Mouse (Mus musculus): ENCODE data around the gene Pcca. TPM values are rescaled to one million over a fixed set of nuclear protein-coding genes. Genes with fewer than 3 reads are reported as not detected.

Pcca gene
- total and polyA plus RNA-seq, 2 experiments from 2014 or later, result 13.4 to 39.1 TPM

DNA sequence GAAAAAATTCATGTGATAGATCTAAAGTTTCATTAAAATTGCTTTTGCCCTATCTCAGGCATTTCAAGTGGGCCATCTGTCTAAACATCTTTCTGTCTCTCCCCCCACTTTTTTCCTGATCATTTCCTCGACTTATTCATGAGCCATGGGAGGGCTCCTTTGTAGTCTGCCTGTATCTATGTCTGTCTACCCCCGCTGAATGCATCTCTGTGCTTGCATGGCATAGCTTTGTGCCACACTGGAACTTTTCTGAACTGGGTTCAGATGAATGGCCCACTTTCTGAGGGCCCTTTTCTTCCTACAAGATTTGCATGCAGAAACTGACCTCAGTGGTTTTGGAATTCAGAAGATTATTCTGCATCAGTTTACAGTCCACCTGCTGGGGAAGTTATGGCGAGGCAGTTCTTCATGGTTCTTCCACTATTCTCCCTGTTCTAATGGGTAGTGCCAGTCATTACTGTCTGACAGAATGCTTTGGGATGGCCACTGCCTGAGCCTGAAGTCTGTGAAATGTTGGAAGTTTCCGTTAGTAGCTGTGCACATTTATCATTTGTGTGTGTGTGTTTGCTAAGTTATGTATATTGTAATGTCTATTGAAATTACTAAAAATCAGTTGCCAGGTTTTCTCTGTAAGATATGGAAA, 195.4 kb downstream of the Pcca start:
- Histone ChIP-seq H3K27ac (0 out of 2 replicates have a peak overlapping the region, but pooled peaks have one; percentile 41), H3K36me3 (ENCODE audit: insufficient read depth, low read length) (no peaks in the 10 kb centered on the region), H3K9ac (replicated peaks; ENCODE audit: low read length) (no peak overlapping the region), H3K27me3 (ENCODE audit: insufficient read depth, low read length) (no peaks in the 10 kb centered on the region), H3K4me3 (ENCODE audit: low read length) (no peak overlapping the region), H3K4me1 (ENCODE audit: insufficient read depth, low read length) (no peaks in the 10 kb centered on the region; the same call in 1 of the 2 replicates), H3K4me2 (ENCODE audit: low read depth, low read length) (no peak overlapping the region), H3K9me3 (ENCODE audit: low read length) (no peaks in the 10 kb centered on the region)
- 35% methylated on average over 4 of the region's 4 CpGs for WGBS
- ATAC-seq (peak; percentile 61; the same call in 1 of the 2 replicates), DNase-seq (ENCODE audit: low spot score) (peak; percentile 4)
- no peak for TF ChIP-seq CTCF (IDR thresholded peaks at IDR 0.05; ENCODE audit: low read depth)

DNA sequence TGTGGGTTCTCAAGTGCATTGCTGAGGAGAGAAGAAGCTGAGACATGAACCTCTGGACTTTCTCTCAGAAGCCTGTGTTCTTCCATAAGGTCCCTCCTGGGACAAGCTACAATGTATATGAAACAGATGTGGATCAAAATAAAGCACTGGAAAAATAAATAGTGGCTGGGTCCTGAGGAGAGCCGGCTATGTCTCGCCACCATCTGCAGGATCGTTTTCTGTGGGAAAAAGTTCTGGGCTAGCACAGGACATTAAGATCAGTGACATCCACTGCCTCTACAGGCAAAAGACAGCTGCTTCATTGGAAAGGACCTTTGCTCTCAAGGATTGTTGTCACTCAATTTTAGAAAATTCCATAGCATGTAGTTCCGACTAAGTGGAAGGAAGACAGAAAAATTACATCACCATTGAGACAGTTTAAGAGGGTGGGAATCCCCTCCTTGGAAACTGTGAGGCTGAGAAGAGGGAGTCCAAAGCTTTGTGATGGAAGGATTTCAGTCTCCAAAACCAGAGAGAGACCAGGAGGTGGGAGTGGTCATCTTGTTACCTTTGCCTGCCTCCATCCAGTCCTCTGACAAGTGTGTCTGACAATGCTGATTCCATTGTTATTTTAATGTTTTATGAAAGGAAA, 196.9 kb downstream of the Pcca start:
- Histone ChIP-seq H3K27me3 (ENCODE audit: insufficient read depth, low read length) (no peaks in the 10 kb centered on the region), H3K4me1 (ENCODE audit: insufficient read depth, low read length) (no peaks in the 10 kb centered on the region; the same call in 1 of the 2 replicates), H3K36me3 (ENCODE audit: insufficient read depth, low read length) (no peaks in the 10 kb centered on the region), H3K4me3 (ENCODE audit: low read length) (no peak overlapping the region), H3K4me2 (ENCODE audit: low read depth, low read length) (no peak overlapping the region), H3K27ac (no peak overlapping the region), H3K9ac (replicated peaks; ENCODE audit: low read length) (no peak overlapping the region), H3K9me3 (ENCODE audit: low read length) (no peaks in the 10 kb centered on the region)
- no peak for ATAC-seq
- WGBS, result 81% methylated on average over 4 of the region's 4 CpGs
- DNase-seq (ENCODE audit: low spot score), result no peak
- no peak for TF ChIP-seq CTCF (IDR thresholded peaks at IDR 0.05; ENCODE audit: low read depth)

DNA sequence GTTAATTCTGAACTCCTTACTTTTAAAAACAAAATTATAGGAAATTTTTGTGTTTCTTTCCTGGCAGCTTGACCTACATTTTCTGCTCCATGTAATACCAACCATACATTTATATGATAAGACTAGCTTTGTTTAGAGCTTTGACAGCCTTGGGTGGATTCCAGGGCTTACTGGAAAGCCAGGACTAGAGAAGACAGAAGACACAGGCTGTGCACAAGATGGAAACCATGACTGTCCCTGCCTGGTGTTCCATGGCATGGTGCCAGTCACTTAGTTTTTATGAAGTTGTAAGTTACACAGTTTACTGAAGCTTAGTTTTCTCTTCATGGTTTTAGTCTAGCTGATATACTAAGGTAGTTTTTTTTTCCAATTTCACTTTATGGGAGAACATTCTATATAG, 202.7 kb downstream of the Pcca start:
- no peak overlapping the region for H3K27ac ChIP-seq
- DNase-seq (ENCODE audit: low spot score), result peak; percentile 36

DNA sequence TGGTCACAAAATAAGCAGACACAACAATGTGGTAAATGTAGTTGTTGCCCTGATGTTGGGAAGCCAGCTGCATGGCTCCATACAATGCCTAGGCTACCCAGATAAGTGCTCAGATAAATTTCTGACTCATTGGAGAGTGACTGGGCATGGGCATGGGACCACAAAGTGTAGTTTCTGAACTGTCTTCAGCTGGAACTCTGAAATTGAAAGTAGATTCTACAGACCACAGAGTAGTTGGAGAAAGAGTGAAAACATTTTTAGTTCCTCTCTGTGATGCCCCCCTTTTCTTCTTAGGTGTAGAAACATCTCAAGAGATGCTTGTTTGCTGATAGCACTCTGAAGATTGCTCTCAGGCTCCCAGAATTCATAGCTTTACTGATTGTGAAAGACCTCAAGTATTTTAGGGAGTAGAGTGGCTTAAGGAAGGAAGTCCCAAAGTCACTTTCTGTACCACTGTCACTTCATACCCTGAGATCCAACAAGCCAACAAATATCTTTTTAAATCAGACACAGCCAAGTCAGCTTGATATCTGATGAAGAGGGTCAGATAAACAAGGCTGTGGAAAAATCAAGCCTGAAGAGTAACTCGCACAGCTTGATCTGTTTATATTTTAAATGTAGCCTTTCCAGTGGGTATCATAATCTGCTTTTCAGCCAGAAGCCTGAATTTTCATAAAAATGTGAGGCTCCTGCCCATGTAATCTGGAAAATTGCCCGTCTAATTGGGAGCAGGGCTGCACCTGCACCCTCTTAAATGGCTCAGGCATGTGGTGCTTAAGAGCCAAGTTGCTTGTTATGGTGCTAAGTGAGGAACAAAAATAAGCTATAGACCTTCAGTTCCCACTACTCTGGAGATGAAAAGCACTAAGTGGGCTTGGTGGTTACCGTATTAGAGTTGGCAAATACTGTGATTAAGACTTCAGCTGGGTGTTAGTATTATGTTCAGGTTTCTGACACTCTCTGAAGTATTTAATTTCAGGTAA, 214.0 kb downstream of the Pcca start:
- H3K27ac ChIP-seq, result no peak overlapping the region
- H3K9ac ChIP-seq (replicated peaks; ENCODE audit: low read length), result no peak overlapping the region
- H3K9me3 ChIP-seq (ENCODE audit: low read length), result no peaks in the 10 kb centered on the region
- no peak overlapping the region for H3K4me3 ChIP-seq (ENCODE audit: low read length)
- 64% methylated on average over 3 of the region's 3 CpGs for WGBS
- no peak for ATAC-seq
- H3K4me2 ChIP-seq (ENCODE audit: low read depth, low read length), result no peak overlapping the region
- H3K36me3 ChIP-seq (ENCODE audit: insufficient read depth, low read length), result no peaks in the 10 kb centered on the region
- no peak for TF ChIP-seq CTCF (IDR thresholded peaks at IDR 0.05; ENCODE audit: low read depth)
- H3K27me3 ChIP-seq (ENCODE audit: insufficient read depth, low read length), result no peaks in the 10 kb centered on the region
- DNase-seq (ENCODE audit: low spot score), result no peak
- no peaks in the 10 kb centered on the region for H3K4me1 ChIP-seq (ENCODE audit: insufficient read depth, low read length)

More for the DNA sequence above, 202.7 kb downstream of the Pcca start:
- no peaks in the 10 kb centered on the region for H3K9me3 ChIP-seq (ENCODE audit: low read length)
- TF ChIP-seq CTCF (IDR thresholded peaks at IDR 0.05; ENCODE audit: low read depth), result no peak
- no peak overlapping the region for H3K9ac ChIP-seq (replicated peaks; ENCODE audit: low read length)
- H3K36me3 ChIP-seq (ENCODE audit: insufficient read depth, low read length), result no peaks in the 10 kb centered on the region; the same call in 1 of the 2 replicates
- no peaks in the 10 kb centered on the region for H3K27me3 ChIP-seq (ENCODE audit: insufficient read depth, low read length)
- H3K4me1 ChIP-seq (ENCODE audit: insufficient read depth, low read length), result no peaks in the 10 kb centered on the region
- no peak for ATAC-seq
- no peak overlapping the region for H3K4me3 ChIP-seq (ENCODE audit: low read length)
- H3K4me2 ChIP-seq (ENCODE audit: low read depth, low read length), result no peak overlapping the region

DNA sequence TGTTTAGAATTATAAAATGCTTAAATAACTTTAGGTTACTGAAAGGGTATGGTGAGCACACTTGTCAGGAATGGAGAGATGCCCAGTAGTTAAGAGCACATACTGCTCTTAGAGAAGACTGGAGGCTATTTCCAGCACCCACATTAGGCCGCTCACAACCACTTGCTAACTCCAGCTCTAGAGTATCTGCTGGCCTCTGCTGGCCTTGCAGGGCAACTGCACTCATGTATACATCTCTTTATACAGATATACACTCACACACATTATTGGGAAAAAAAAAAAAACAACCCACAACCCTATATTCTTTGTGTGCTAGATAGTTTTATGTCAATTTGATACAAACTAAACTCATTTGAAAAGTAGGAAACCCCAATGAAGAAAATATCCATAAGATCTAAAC, 217.4 kb downstream of the Pcca start:
- no peaks in the 10 kb centered on the region for H3K4me1 ChIP-seq (ENCODE audit: insufficient read depth, low read length)
- no peaks in the 10 kb centered on the region for H3K36me3 ChIP-seq (ENCODE audit: insufficient read depth, low read length)
- no peak overlapping the region for H3K9ac ChIP-seq (replicated peaks; ENCODE audit: low read length)
- no peaks in the 10 kb centered on the region for H3K27me3 ChIP-seq (ENCODE audit: insufficient read depth, low read length)
- 0 out of 2 replicates have a peak, but pooled peaks have one; percentile 13 for TF ChIP-seq CTCF (IDR thresholded peaks at IDR 0.05; ENCODE audit: low read depth)
- ATAC-seq, result no peak
- no peaks in the 10 kb centered on the region for H3K9me3 ChIP-seq (ENCODE audit: low read length)
- H3K4me2 ChIP-seq (ENCODE audit: low read depth, low read length), result no peak overlapping the region
- WGBS, result 97% methylated on average over 1 of the region's 1 CpGs
- no peak for DNase-seq (ENCODE audit: low spot score)
- H3K4me3 ChIP-seq (ENCODE audit: low read length), result no peak overlapping the region
- H3K27ac ChIP-seq, result no peak overlapping the region

DNA sequence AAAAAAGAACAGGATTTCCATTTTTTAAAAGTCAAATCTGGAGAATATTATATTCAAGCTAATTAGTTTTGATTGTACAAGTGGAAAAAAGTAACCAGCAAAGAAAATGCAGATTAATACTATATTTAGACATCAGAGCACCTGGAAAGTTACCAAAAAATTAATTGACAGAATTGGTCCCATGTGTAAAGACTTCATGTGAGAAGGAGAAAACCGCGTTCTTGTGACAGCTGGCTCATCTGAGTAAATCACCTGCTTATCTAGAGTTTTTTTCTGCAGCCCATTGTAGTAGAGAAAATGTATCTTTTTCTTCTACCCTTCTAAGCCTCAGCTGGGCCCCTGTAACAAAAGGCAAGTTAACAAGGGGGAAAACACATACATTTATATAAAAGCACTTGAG, 219.2 kb downstream of the Pcca start:
- DNase-seq (ENCODE audit: low spot score) (peak; percentile 48), ATAC-seq (no peak)
- Histone ChIP-seq H3K27me3 (ENCODE audit: insufficient read depth, low read length) (no peaks in the 10 kb centered on the region), H3K4me1 (ENCODE audit: insufficient read depth, low read length) (no peaks in the 10 kb centered on the region), H3K27ac (no peak overlapping the region), H3K4me2 (ENCODE audit: low read depth, low read length) (no peak overlapping the region), H3K36me3 (ENCODE audit: insufficient read depth, low read length) (no peaks in the 10 kb centered on the region), H3K4me3 (ENCODE audit: low read length) (no peak overlapping the region), H3K9ac (replicated peaks; ENCODE audit: low read length) (no peak overlapping the region), H3K9me3 (ENCODE audit: low read length) (no peaks in the 10 kb centered on the region)
- no peak for TF ChIP-seq CTCF (IDR thresholded peaks at IDR 0.05; ENCODE audit: low read depth)
- WGBS, result 20% methylated on average over 2 of the region's 2 CpGs
